Mouse (Mus musculus): ENCODE data around the gene Sell. TPM values are rescaled to one million over a fixed set of nuclear protein-coding genes. Genes with fewer than 3 reads are reported as not detected.

The Sell gene
- total RNA-seq, 2 experiments from 2014 or later: not detected

DNA sequence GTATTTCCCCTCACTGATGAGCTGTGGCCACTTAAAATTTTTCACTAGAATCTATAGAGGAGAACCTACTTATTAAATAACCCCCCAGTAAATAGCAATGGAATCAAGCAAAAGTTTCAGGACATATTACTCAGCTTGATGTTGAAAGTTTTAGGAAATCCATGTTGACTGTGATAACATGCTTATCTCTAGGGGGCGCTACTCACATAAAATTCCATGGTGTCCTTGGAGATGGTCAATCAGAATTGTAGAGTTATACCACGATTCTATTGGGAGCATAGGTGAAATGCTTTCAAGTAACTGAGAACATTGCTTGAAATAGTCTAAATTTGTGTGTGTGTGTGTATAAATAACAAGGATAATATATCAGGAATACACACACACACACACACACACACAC lies 7.0 kb upstream of the Sell start:
- no peak for DNase-seq (ENCODE audit: extremely low spot score in 1 of 2, low spot score in 2 of 2)
- no peak overlapping the region for H3K27ac ChIP-seq
- peak; percentile 16 for TF ChIP-seq CTCF (IDR thresholded peaks at IDR 0.05)
- intact Hi-C loops (cut with DNase I): no loop called here
- no peak overlapping the region for H3K4me3 ChIP-seq

DNA sequence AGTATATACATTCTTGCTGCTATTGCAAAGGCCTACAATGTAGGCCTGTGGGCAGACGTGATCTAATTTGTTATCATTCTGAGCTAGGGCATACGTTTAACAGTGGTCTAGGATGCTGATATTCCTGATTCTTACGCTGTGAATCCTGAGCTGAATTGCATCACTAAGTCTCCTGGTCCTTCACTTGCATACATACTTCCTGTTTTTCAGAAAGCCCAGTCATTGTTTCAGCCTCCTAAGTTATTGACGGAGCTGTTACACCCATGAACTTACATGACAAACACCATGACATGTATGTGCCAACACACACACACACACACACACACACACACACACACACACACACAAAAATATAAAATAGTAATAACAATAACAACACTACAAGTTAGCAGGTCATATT lies 1.7 kb upstream of the Sell start:
- DNase-seq (ENCODE audit: extremely low spot score in 1 of 2, low spot score in 2 of 2): no peak
- intact Hi-C loops (cut with DNase I): loop anchor here (2.0 kb wide), 1 partner anchor 79 kb away; no protein-coding TSS in a partner anchor
- TF ChIP-seq CTCF (IDR thresholded peaks at IDR 0.05): no peak
- no peak overlapping the region for H3K4me3 ChIP-seq
- H3K27ac ChIP-seq: no peak overlapping the region

DNA sequence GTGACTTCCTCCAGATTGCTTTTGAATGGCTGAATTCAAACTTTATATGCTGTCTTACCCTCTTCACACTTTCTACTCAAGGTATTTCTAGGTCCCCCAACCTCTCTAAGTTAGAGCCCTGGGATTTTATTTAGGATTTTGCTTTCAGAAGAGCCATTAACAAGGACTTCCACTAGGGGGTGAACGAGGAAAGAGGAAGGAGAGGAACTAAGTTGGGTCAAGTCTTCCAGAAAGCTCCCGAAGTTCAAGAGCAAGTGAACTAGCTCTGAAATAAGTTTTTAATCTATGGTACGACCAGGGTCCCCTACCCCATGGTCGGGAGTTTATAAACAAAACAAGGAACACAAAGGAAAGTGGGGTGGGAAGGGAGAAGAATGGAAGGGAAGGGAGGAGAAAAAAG lies 504 bp upstream of the Sell start:
- intact Hi-C loops (cut with DNase I): loop anchor here (2.0 kb wide), 1 partner anchor 78 kb away; no protein-coding TSS in a partner anchor
- Histone ChIP-seq H3K4me3 (no peak overlapping the region), H3K27ac (no peak overlapping the region)
- no peak for DNase-seq (ENCODE audit: extremely low spot score in 1 of 2, low spot score in 2 of 2)
- TF ChIP-seq CTCF (IDR thresholded peaks at IDR 0.05): peak; percentile 62

DNA sequence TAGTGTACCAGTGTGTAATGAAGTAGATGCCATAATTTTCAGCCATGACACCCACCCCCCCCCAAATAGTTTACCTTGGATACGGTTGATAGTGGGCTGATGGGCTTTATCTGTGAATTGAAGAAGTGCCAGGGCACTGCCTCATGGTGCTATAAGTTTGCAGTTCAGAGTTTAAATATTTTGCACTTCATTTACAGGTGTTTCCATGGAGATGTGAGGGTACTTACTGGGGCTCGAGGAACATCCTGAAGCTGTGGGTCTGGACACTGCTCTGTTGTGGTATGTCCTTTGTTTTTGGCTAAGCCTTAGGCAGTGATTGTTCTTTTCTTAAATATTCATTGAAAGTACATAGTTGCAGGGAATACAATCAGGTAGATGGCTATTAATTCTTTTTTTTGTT lies 1.1 kb downstream of the Sell start:
- Histone ChIP-seq H3K27ac (no peak overlapping the region), H3K4me3 (no peak overlapping the region)
- TF ChIP-seq CTCF (IDR thresholded peaks at IDR 0.05): no peak
- intact Hi-C loops (cut with DNase I): no loop called here
- no peak for DNase-seq (ENCODE audit: extremely low spot score in 1 of 2, low spot score in 2 of 2)

DNA sequence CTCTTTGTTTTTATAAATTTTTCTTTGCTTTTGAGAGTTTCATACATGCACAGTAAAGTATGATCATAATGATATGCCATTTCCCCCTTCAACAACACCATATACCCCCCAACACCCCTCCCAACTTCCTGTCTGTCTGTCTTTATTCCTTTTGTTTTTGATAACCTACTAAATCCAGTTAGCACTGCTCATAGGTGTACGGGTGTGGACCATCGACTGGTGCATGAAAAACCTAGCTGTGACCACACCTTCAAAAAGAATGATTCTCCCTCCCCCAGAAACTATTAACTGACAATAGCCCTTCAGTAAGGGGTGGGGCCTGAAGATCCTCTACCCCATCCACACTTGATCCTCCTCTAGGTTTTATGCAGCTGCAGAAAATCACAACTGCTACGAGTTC lies 2.0 kb downstream of the Sell start:
- H3K27ac ChIP-seq: no peak overlapping the region
- H3K4me3 ChIP-seq: no peak overlapping the region
- DNase-seq (ENCODE audit: extremely low spot score in 1 of 2, low spot score in 2 of 2): no peak
- intact Hi-C loops (cut with DNase I): no loop called here
- TF ChIP-seq CTCF (IDR thresholded peaks at IDR 0.05): no peak

DNA sequence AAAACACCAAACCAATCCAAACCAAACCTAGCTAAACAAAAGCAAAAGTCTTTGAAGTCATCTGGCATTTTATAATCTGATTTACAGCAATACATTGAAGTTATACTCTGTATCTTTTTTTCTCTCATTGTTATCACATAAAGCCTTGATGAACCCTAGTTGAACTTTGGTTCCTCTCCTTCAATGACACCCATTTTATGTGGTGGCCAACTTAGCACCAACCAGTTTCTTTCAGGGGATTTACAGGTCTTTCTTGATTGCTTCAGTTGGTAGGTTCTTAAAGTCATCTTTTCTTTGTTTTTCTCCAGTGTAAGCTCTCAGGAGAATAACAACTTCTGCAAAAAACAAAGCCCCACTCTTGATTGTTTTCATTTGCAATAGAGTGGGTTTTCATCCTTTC lies 7.5 kb downstream of the Sell start:
- intact Hi-C loops (cut with DNase I): no loop called here
- Histone ChIP-seq H3K27ac (no peak overlapping the region), H3K4me3 (no peak overlapping the region)
- no peak for TF ChIP-seq CTCF (IDR thresholded peaks at IDR 0.05)
- DNase-seq (ENCODE audit: extremely low spot score in 1 of 2, low spot score in 2 of 2): no peak

DNA sequence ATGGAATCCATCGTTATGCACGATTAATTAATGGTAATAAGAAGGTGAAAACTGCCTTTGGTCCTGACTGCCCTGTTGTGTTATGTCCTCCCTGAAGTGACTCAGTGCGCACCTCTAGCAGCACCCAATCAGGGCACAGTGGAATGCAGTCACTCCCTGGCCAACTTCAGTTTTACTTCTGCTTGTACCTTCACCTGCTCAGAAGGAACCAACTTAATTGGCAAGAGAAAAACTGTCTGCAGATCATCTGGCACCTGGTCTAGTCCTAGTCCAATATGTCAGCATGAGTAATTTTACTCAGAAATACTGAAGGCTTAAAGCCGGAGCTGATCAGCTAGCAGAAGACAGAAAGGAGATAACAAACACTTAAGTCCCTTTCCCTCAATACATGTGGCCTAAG lies 8.7 kb downstream of the Sell start:
- H3K27ac ChIP-seq: no peak overlapping the region
- H3K4me3 ChIP-seq: no peak overlapping the region
- DNase-seq (ENCODE audit: extremely low spot score in 1 of 2, low spot score in 2 of 2): no peak
- TF ChIP-seq CTCF (IDR thresholded peaks at IDR 0.05): no peak
- intact Hi-C loops (cut with DNase I): no loop called here

DNA sequence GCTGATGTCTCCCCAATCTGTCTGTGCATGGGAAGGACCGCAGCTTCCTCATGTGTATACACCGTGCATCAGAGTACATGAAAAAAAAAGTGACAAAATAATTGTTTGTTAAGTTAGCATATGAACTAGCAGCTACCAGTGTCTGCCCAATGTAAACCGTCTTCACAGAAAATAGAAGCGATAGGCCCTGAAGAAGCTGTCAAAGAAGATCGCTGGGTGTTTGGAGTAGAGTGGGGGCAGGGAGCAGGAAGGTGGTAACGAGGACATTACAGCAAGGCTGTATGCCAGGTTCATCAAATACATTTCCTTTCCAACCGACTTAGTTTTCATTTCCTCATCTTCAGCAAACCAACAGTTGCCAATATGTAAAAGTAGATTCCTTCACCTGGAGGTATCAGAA lies 9.3 kb downstream of the Sell start:
- no peak for DNase-seq (ENCODE audit: extremely low spot score in 1 of 2, low spot score in 2 of 2)
- no peak overlapping the region for H3K27ac ChIP-seq
- intact Hi-C loops (cut with DNase I): no loop called here
- H3K4me3 ChIP-seq: no peak overlapping the region
- TF ChIP-seq CTCF (IDR thresholded peaks at IDR 0.05): no peak

DNA sequence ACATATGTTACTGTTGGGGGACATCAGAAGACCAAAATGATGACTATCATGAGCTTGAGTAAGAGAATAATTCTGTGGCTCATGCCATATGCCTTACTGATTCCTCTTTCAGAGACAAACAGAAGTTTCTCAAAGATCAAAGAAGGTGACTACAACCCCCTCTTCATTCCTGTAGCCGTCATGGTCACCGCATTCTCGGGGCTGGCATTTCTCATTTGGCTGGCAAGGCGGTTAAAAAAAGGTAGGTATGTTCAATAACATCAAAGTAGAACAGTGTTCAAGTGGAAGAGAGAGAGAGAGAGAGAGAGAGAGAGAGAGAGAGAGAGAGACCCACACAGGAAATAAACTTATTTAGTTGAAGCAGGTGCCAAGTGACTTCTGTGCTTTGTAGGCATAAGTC lies 10.2 kb downstream of the Sell start:
- Histone ChIP-seq H3K4me3 (no peak overlapping the region), H3K27ac (no peak overlapping the region)
- intact Hi-C loops (cut with DNase I): no loop called here
- no peak for TF ChIP-seq CTCF (IDR thresholded peaks at IDR 0.05)
- no peak for DNase-seq (ENCODE audit: extremely low spot score in 1 of 2, low spot score in 2 of 2)

DNA sequence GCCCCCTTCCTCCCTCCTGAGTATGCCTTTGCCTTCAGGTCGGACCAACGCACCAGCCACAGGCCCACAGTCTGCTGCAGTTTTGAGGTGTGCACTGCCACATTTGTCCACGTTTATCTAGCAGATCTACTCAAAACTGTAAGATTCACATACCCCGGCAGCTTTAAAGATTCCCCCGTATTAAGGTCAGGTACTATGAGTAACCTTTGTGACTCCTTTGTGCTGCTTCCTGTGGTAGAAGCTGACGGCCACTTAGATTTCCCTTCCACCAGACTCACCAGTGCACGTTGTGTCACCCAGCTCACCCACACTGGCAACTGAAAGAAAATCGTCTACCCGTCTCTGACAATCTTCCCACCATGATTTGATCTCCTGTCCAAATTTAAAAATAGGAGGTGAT lies 11.3 kb downstream of the Sell start:
- TF ChIP-seq CTCF (IDR thresholded peaks at IDR 0.05): no peak
- Histone ChIP-seq H3K27ac (no peak overlapping the region), H3K4me3 (no peak overlapping the region)
- intact Hi-C loops (cut with DNase I): no loop called here
- no peak for DNase-seq (ENCODE audit: extremely low spot score in 1 of 2, low spot score in 2 of 2)

DNA sequence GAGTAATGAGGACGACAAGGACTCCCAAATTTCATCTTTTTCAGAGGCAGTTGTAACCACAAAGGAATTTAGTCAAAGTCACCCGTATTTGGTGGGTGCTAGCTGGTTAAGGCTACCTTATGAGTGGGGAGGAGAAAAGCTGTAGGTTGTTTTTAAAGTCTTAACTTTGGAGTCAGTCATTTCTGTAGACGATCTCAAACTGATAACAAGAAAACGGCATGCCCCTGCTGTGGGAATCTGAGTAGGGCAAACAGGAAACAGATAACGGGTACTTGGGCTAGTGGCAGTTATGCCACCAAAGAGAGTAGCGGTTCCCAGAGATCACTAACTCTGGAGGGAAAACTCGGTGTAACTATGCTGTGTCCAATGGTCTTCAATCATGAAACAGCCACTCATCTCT lies 12.0 kb downstream of the Sell start:
- no peak for DNase-seq (ENCODE audit: extremely low spot score in 1 of 2, low spot score in 2 of 2)
- intact Hi-C loops (cut with DNase I): no loop called here
- H3K27ac ChIP-seq: no peak overlapping the region
- H3K4me3 ChIP-seq: no peak overlapping the region
- TF ChIP-seq CTCF (IDR thresholded peaks at IDR 0.05): no peak

DNA sequence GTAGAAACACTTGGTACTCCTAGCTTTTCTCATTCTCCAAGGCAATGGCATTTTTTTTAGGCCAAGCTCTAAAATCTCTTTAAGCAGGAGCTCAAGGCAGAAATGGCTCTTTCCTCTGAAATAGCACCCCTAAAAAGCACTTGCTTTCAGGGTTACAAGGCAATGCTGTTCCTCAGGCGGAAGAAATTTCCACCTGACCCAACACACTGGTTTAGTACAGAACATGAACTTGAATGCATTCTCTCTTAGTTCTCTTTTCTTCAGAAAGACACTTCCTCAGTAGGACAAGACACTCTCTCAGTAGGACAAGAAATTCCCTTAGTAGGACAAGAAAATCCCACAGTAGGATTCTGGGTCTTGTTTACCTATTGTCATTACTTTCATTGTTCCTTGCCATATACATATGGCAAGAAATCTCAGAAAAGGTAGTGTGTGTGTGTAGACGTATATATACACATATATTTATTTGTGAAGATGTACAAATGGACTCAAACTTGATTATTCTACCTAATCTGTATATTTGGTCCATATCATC lies 12.9 kb downstream of the Sell start:
- intact Hi-C loops (cut with DNase I): no loop called here
- Histone ChIP-seq H3K4me3 (no peak overlapping the region), H3K27ac (no peak overlapping the region)
- TF ChIP-seq CTCF (IDR thresholded peaks at IDR 0.05): no peak
- DNase-seq (ENCODE audit: extremely low spot score in 1 of 2, low spot score in 2 of 2): no peak

DNA sequence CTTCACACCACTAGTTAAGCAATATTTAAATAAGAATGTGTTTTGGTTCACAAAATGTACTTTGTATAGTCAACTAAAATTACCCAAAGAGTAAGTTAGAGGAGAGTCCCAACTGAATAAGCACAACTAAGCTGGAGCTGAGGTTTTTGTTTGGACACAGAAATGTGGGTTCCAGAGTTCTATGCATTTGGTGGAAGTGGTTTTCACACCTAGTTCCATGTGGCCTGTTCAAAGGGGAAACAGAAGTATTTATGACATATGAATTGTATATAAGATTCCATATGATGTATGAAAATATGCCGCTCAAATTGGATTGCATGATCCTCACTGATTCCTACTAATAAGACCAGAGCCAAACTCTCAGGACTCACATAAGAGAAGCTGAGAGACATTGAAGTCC lies 13.6 kb downstream of the Sell start:
- H3K4me3 ChIP-seq: no peak overlapping the region
- no peak overlapping the region for H3K27ac ChIP-seq
- DNase-seq (ENCODE audit: extremely low spot score in 1 of 2, low spot score in 2 of 2): no peak
- intact Hi-C loops (cut with DNase I): no loop called here
- TF ChIP-seq CTCF (IDR thresholded peaks at IDR 0.05): no peak

DNA sequence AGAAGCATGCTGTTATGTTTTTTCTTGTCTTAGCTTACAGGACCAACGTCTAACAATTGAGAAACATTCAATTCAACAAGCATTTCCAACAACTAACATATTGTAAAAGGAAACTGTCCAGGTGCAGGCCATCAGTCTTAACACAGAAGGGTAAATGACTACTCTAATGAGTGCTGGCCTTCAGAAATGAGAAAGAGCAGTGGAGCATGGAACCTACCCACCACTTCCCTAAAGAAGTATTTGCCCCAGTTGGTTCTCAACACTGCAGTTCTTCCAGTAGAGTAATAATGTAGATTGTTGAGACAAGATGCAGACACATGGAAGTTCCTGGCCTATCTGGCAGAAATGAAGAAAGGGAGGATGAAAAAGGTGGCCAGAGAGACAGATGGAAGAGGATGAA lies 14.7 kb downstream of the Sell start:
- no peak for TF ChIP-seq CTCF (IDR thresholded peaks at IDR 0.05)
- no peak for DNase-seq (ENCODE audit: extremely low spot score in 1 of 2, low spot score in 2 of 2)
- Histone ChIP-seq H3K4me3 (no peak overlapping the region), H3K27ac (no peak overlapping the region)
- intact Hi-C loops (cut with DNase I): no loop called here
